ENCODE assay signal across 10 mouse cellular contexts in genomic region chr11:28697644-28698480, GRCm38 (mm10).
DNase-seq lines count a peak whose midpoint lies in the region; ATAC-seq and TF ChIP-seq lines count a peak whose summit lies in the region.
"Had no signal": no experiment of that assay in that cellular context is flagged by ENCODE, and none has a peak within 500 bp of the region (broad histone marks: within the 10 kb centered on the region; RNA-seq: fewer than 3 reads in every experiment).

No protein-coding gene starts in this region.

- H3K27ac ChIP-seq in embryonic facial prominence, embryonic 14.5 days (replicated peaks; ENCODE audit: low read depth, low read length), result no peak overlapping the region
- no peak overlapping the region; the same call in 1 of the 2 replicates for H3K27ac ChIP-seq in embryonic facial prominence, embryonic 10.5 days (replicated peaks)
- 0 out of 2 replicates have a peak overlapping the region, but pooled peaks have one; percentile 6 for H3K27ac ChIP-seq in liver, postnatal 0 days (ENCODE audit: low read depth)
- peak overlapping the region; percentile 80 for H3K27ac ChIP-seq in hindbrain, embryonic 13.5 days
- H3K27ac ChIP-seq in neural tube, embryonic 14.5 days (ENCODE audit: low read depth, low read length), result peak overlapping the region; percentile 34; the same call in 1 of the 2 replicates
- no peak overlapping the region for H3K27ac ChIP-seq in intestine, postnatal 0 days (ENCODE audit: low read depth, low read length)

- H3K4me1 ChIP-seq in embryonic facial prominence, embryonic 14.5 days (ENCODE audit: control insufficient read depth, insufficient read depth, low read length), result peaks cover 1% of the 10 kb centered on the region; the same call in 1 of the 2 replicates
- H3K4me1 ChIP-seq in embryonic facial prominence, embryonic 10.5 days, result peaks cover 24% of the 10 kb centered on the region
- H3K4me1 ChIP-seq in liver, postnatal 0 days (ENCODE audit: insufficient read depth), result peaks cover 4% of the 10 kb centered on the region; the same call in 1 of the 2 replicates
- H3K4me1 ChIP-seq in hindbrain, embryonic 13.5 days (replicated peaks), result peaks cover 1% of the 10 kb centered on the region
- peaks cover 3% of the 10 kb centered on the region; the same call in 1 of the 2 replicates for H3K4me1 ChIP-seq in neural tube, embryonic 14.5 days (ENCODE audit: control insufficient read depth, insufficient read depth, low read length)
- H3K4me1 ChIP-seq in intestine, postnatal 0 days (replicated peaks; ENCODE audit: control insufficient read depth, insufficient read depth, low read length), result no peaks in the 10 kb centered on the region

- no peak overlapping the region for H3K4me3 ChIP-seq in embryonic facial prominence, embryonic 14.5 days (ENCODE audit: low read depth, low read length)
- no peak overlapping the region for H3K4me3 ChIP-seq in embryonic facial prominence, embryonic 10.5 days
- no peak overlapping the region for H3K4me3 ChIP-seq in liver, postnatal 0 days (ENCODE audit: low read depth, low read length)
- no peak overlapping the region for H3K4me3 ChIP-seq in hindbrain, embryonic 13.5 days
- H3K4me3 ChIP-seq in neural tube, embryonic 14.5 days (ENCODE audit: low read depth, low read length), result no peak overlapping the region
- H3K4me3 ChIP-seq in intestine, postnatal 0 days (ENCODE audit: low read depth, low read length), result no peak overlapping the region

- no peaks in the 10 kb centered on the region for H3K9me3 ChIP-seq in embryonic facial prominence, embryonic 14.5 days (ENCODE audit: control insufficient read depth, low read length)
- no peaks in the 10 kb centered on the region for H3K9me3 ChIP-seq in embryonic facial prominence, embryonic 10.5 days
- H3K9me3 ChIP-seq in liver, postnatal 0 days (ENCODE audit: low read length), result no peaks in the 10 kb centered on the region
- no peaks in the 10 kb centered on the region for H3K9me3 ChIP-seq in hindbrain, embryonic 13.5 days
- no peaks in the 10 kb centered on the region for H3K9me3 ChIP-seq in neural tube, embryonic 14.5 days (ENCODE audit: control insufficient read depth, low read length)
- H3K9me3 ChIP-seq in intestine, postnatal 0 days (ENCODE audit: control insufficient read depth), result no peaks in the 10 kb centered on the region

- 40% methylated on average over 8 of the region's 8 CpGs for WGBS in embryonic facial prominence, embryonic 14.5 days
- WGBS in embryonic facial prominence, embryonic 10.5 days, result 40% methylated on average over 8 of the region's 8 CpGs
- WGBS in liver, postnatal 0 days (ENCODE audit: insufficient replicate concordance), result 45% methylated on average over 8 of the region's 8 CpGs
- WGBS in hindbrain, embryonic 13.5 days, result 31% methylated on average over 8 of the region's 8 CpGs
- WGBS in neural tube, embryonic 14.5 days, result 10% methylated on average over 8 of the region's 8 CpGs
- WGBS in intestine, postnatal 0 days, result 29% methylated on average over 8 of the region's 8 CpGs

- peak; percentile 34; the same call in 1 of the 2 replicates for ATAC-seq in embryonic facial prominence, embryonic 14.5 days (ENCODE audit: low read depth)
- no peak for ATAC-seq in liver, postnatal 0 days
- peak; percentile 88 for ATAC-seq in hindbrain, embryonic 13.5 days (ENCODE audit: low FRiP score)
- ATAC-seq in neural tube, embryonic 14.5 days (ENCODE audit: low read depth), result peak; percentile 91
- ATAC-seq in intestine, postnatal 0 days, result no peak

- no peak for DNase-seq in embryonic facial prominence, embryonic 14.5 days (ENCODE audit: low spot score)
- no peak for DNase-seq in embryonic facial prominence, embryonic 10.5 days (ENCODE audit: low spot score)
- DNase-seq in liver, postnatal 0 days, result no peak
- DNase-seq in liver, result no peak
- DNase-seq in adrenal gland, postnatal 36 days, result no peak
- DNase-seq: kidney, postnatal 4 days; thymus, postnatal 4 days had no signal

- TF ChIP-seq EP300 in liver, postnatal 0 days (IDR thresholded peaks at IDR 0.05; ENCODE audit: low read depth), result no peak

- H3K36me3 ChIP-seq in embryonic facial prominence, embryonic 14.5 days (ENCODE audit: control insufficient read depth, insufficient read depth, low read length), result no peaks in the 10 kb centered on the region
- H3K36me3 ChIP-seq in embryonic facial prominence, embryonic 10.5 days (replicated peaks), result no peaks in the 10 kb centered on the region
- no peaks in the 10 kb centered on the region for H3K36me3 ChIP-seq in liver, postnatal 0 days (replicated peaks; ENCODE audit: insufficient read depth, low read length)
- no peaks in the 10 kb centered on the region for H3K36me3 ChIP-seq in hindbrain, embryonic 13.5 days
- H3K36me3 ChIP-seq in neural tube, embryonic 14.5 days (ENCODE audit: control insufficient read depth, insufficient read depth, low read length), result no peaks in the 10 kb centered on the region
- H3K36me3 ChIP-seq in intestine, postnatal 0 days (ENCODE audit: control insufficient read depth, insufficient read depth), result no peaks in the 10 kb centered on the region

- no peak overlapping the region for H3K4me2 ChIP-seq in embryonic facial prominence, embryonic 14.5 days (ENCODE audit: low read depth, low read length)
- no peak overlapping the region for H3K4me2 ChIP-seq in liver, postnatal 0 days (ENCODE audit: low read depth, low read length)
- H3K4me2 ChIP-seq in hindbrain, embryonic 13.5 days, result no peak overlapping the region
- H3K4me2 ChIP-seq in neural tube, embryonic 14.5 days (ENCODE audit: low read depth, low read length), result peak overlapping the region; percentile 18; the same call in 1 of the 2 replicates
- H3K4me2 ChIP-seq in intestine, postnatal 0 days (replicated peaks; ENCODE audit: low read depth), result no peak overlapping the region

- no peak for TF ChIP-seq CTCF in liver, postnatal 0 days (IDR thresholded peaks at IDR 0.05; ENCODE audit: low read depth)
- no peak for TF ChIP-seq CTCF in intestine, postnatal 0 days (IDR thresholded peaks at IDR 0.05; ENCODE audit: low read depth)

- no peaks in the 10 kb centered on the region for H3K27me3 ChIP-seq in embryonic facial prominence, embryonic 14.5 days (replicated peaks; ENCODE audit: control insufficient read depth, insufficient read depth, low read length)
- H3K27me3 ChIP-seq in embryonic facial prominence, embryonic 10.5 days (replicated peaks; ENCODE audit: low read depth, poor library complexity, severe bottlenecking), result no peaks in the 10 kb centered on the region
- H3K27me3 ChIP-seq in liver, postnatal 0 days (ENCODE audit: insufficient read depth, low read length), result no peaks in the 10 kb centered on the region
- no peaks in the 10 kb centered on the region for H3K27me3 ChIP-seq in hindbrain, embryonic 13.5 days
- no peaks in the 10 kb centered on the region for H3K27me3 ChIP-seq in neural tube, embryonic 14.5 days (ENCODE audit: control insufficient read depth, insufficient read depth, low read length)
- H3K27me3 ChIP-seq in intestine, postnatal 0 days (replicated peaks; ENCODE audit: control insufficient read depth, insufficient read depth, low read length), result no peaks in the 10 kb centered on the region

- H3K9ac ChIP-seq in embryonic facial prominence, embryonic 14.5 days (ENCODE audit: low read depth, low read length), result no peak overlapping the region
- no peak overlapping the region for H3K9ac ChIP-seq in liver, postnatal 0 days (replicated peaks)
- H3K9ac ChIP-seq in hindbrain, embryonic 13.5 days, result no peak overlapping the region
- H3K9ac ChIP-seq in neural tube, embryonic 14.5 days (replicated peaks; ENCODE audit: low read depth, low read length), result no peak overlapping the region
- H3K9ac ChIP-seq in intestine, postnatal 0 days (ENCODE audit: low read depth, low read length), result no peak overlapping the region

Comparison
In these comparisons a context has a peak if more than half of its experiments do, and no peak if none do; other contexts are left out.
1. ATAC-seq: peak in embryonic facial prominence, embryonic 14.5 days (single experiment), hindbrain, embryonic 13.5 days (single experiment) and neural tube, embryonic 14.5 days (single experiment); none in liver, postnatal 0 days (single experiment) and intestine, postnatal 0 days (single experiment).
2. H3K27ac ChIP-seq: peak in liver, postnatal 0 days (single experiment), hindbrain, embryonic 13.5 days (single experiment) and neural tube, embryonic 14.5 days (single experiment); none in embryonic facial prominence, embryonic 14.5 days (single experiment), embryonic facial prominence, embryonic 10.5 days (single experiment) and intestine, postnatal 0 days (single experiment).